Mouse (Mus musculus): ENCODE data around the gene Mras. TPM values are rescaled to one million over a fixed set of nuclear protein-coding genes. Genes with fewer than 3 reads are reported as not detected.

Gene Mras
- polyA plus RNA-seq, 1 experiment from 2014 or later = 13.2 TPM

- Histone ChIP-seq H3K9me3 (ENCODE audit: control insufficient read depth, low read length) (no peaks in the 10 kb centered on the region), H3K4me3 (ENCODE audit: low read depth, low read length) (no peak overlapping the region), H3K27me3 (replicated peaks; ENCODE audit: control insufficient read depth, insufficient read depth, low read length) (no peaks in the 10 kb centered on the region), H3K4me1 (replicated peaks; ENCODE audit: control insufficient read depth, insufficient read depth, low read length) (peaks cover 16% of the 10 kb centered on the region), H3K4me2 (ENCODE audit: low read length) (no peak overlapping the region), H3K9ac (ENCODE audit: low read length) (no peak overlapping the region), H3K36me3 (ENCODE audit: control insufficient read depth, insufficient read depth, low read length) (no peaks in the 10 kb centered on the region), H3K27ac (ENCODE audit: low read depth) (no peak overlapping the region)
- WGBS = 42% methylated on average over 9 of the region's 9 CpGs
- DNase-seq (ENCODE audit: low spot score) (no peak), ATAC-seq (replicated peaks; ENCODE audit: low FRiP score, low TSS enrichment, low read depth) (no peak)
Observed at GRCm38 (mm10) chr9:99425262-99425661, 11.9 kb downstream of the Mras start.

GRCm38 (mm10) chr9:99424574-99424863, 12.7 kb downstream of the Mras start:
- 51% methylated on average over 4 of the region's 4 CpGs for WGBS
- H3K9ac ChIP-seq (ENCODE audit: low read length) = no peak overlapping the region
- H3K36me3 ChIP-seq (ENCODE audit: control insufficient read depth, insufficient read depth, low read length) = no peaks in the 10 kb centered on the region
- H3K9me3 ChIP-seq (ENCODE audit: control insufficient read depth, low read length) = no peaks in the 10 kb centered on the region
- no peak for DNase-seq (ENCODE audit: low spot score)
- H3K27me3 ChIP-seq (replicated peaks; ENCODE audit: control insufficient read depth, insufficient read depth, low read length) = no peaks in the 10 kb centered on the region
- peaks cover 16% of the 10 kb centered on the region for H3K4me1 ChIP-seq (replicated peaks; ENCODE audit: control insufficient read depth, insufficient read depth, low read length)
- H3K4me3 ChIP-seq (ENCODE audit: low read depth, low read length) = no peak overlapping the region
- no peak overlapping the region for H3K4me2 ChIP-seq (ENCODE audit: low read length)
- 0 out of 2 replicates have a peak, but pooled peaks have one; percentile 38 for ATAC-seq (replicated peaks; ENCODE audit: low FRiP score, low TSS enrichment, low read depth)
- H3K27ac ChIP-seq (ENCODE audit: low read depth) = no peak overlapping the region

DNA sequence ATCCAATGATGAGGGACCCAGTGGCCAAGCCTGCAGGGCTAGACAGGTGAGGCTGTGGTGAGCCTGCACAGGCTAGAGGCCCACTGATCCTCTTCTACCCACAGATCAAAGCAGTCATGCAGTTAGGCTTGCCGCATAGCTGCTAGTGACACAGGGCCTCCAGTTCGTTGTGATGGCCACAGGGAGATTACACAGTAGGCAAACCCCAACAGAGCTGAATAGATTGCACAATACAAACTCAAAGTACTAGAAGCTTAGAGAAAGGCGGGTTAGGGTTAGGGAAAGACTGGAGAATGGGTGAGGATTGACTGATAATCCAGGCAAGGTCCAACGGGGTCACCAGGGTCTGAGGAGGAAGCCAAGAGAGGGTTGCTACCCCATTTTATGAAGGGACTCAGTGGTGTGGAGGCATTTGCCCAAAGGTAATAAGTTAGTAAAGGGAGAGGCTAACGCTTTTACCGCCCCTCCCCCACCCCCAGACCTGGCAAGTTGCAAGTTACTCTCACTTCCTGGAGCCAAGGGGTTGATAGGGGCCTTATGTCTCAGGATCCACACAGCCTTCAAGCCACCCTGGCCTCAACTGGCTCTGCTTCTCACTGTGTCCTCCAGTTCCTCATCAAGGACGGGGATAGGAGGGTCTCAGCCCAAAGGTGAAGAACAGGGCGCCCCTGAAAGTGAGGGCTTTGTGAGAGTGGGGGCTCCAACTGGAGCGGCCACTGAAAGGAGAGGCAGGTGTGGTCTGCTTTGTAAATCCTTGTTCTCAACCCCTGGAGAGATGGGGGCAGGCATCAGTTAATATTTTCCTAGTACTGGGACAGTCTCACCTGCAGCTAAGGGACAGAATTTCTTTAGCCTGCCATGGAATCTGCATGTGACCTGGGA, 13.2 kb downstream of the Mras start:
- H3K27me3 ChIP-seq (replicated peaks; ENCODE audit: control insufficient read depth, insufficient read depth, low read length) = no peaks in the 10 kb centered on the region
- H3K4me1 ChIP-seq (replicated peaks; ENCODE audit: control insufficient read depth, insufficient read depth, low read length) = peaks cover 16% of the 10 kb centered on the region
- DNase-seq (ENCODE audit: low spot score) (no peak), ATAC-seq (replicated peaks; ENCODE audit: low FRiP score, low TSS enrichment, low read depth) (0 out of 2 replicates have a peak, but pooled peaks have one; percentile 33)
- no peak overlapping the region for H3K27ac ChIP-seq (ENCODE audit: low read depth)
- H3K9me3 ChIP-seq (ENCODE audit: control insufficient read depth, low read length) = no peaks in the 10 kb centered on the region
- H3K4me2 ChIP-seq (ENCODE audit: low read length) = no peak overlapping the region
- H3K9ac ChIP-seq (ENCODE audit: low read length) = no peak overlapping the region
- 58% methylated on average over 9 of the region's 9 CpGs for WGBS
- no peak overlapping the region for H3K4me3 ChIP-seq (ENCODE audit: low read depth, low read length)
- no peaks in the 10 kb centered on the region for H3K36me3 ChIP-seq (ENCODE audit: control insufficient read depth, insufficient read depth, low read length)

GRCm38 (mm10) chr9:99421914-99422313, 15.3 kb downstream of the Mras start:
- Histone ChIP-seq H3K4me1 (replicated peaks; ENCODE audit: control insufficient read depth, insufficient read depth, low read length) (peaks cover 20% of the 10 kb centered on the region), H3K9me3 (ENCODE audit: control insufficient read depth, low read length) (no peaks in the 10 kb centered on the region), H3K36me3 (ENCODE audit: control insufficient read depth, insufficient read depth, low read length) (no peaks in the 10 kb centered on the region), H3K4me2 (ENCODE audit: low read length) (no peak overlapping the region), H3K27me3 (replicated peaks; ENCODE audit: control insufficient read depth, insufficient read depth, low read length) (no peaks in the 10 kb centered on the region), H3K4me3 (ENCODE audit: low read depth, low read length) (no peak overlapping the region), H3K9ac (ENCODE audit: low read length) (no peak overlapping the region), H3K27ac (ENCODE audit: low read depth) (no peak overlapping the region)
- WGBS = 70% methylated on average over 3 of the region's 3 CpGs
- DNase-seq (ENCODE audit: low spot score) (no peak), ATAC-seq (replicated peaks; ENCODE audit: low FRiP score, low TSS enrichment, low read depth) (no peak)

DNA sequence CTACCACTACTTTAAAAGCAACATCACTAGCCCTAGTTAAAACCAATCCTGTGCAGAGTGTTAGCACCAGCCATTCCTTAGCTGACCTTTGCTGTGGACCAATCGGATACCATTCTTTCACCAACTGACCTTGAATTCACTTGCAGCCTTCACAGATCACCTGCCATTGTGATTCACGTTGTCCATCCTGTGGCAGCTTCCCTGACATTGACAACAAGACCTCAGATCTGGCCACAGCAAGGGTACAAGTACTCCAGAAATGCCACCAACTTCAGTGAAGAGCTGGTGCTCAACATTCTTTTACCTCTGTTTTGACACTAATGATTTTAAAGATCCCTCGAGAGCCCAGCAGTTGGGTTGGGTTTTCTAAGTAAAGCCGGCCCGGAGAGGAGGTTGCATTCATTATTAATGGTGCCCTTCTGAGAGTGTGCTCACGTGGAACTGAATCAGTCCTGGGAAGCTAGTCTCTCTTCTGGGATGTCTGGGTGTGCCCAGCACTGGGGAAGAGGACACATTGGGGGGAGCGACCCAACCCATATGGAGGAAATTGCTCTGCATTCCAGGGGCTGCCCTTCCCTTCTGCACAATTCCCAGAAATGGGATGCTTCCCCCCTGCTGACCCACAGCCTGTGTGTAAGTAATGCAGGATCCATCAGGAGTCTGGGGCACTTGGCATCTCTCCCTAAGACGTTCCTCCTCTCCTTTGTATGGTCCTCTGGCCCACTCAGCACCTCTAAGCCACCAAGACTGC, 17.1 kb downstream of the Mras start:
- Histone ChIP-seq H3K36me3 (ENCODE audit: control insufficient read depth, insufficient read depth, low read length) (no peaks in the 10 kb centered on the region), H3K4me2 (ENCODE audit: low read length) (no peak overlapping the region), H3K9me3 (ENCODE audit: control insufficient read depth, low read length) (no peaks in the 10 kb centered on the region), H3K4me3 (ENCODE audit: low read depth, low read length) (no peak overlapping the region), H3K27me3 (replicated peaks; ENCODE audit: control insufficient read depth, insufficient read depth, low read length) (no peaks in the 10 kb centered on the region), H3K9ac (ENCODE audit: low read length) (no peak overlapping the region), H3K27ac (ENCODE audit: low read depth) (no peak overlapping the region), H3K4me1 (replicated peaks; ENCODE audit: control insufficient read depth, insufficient read depth, low read length) (peaks cover 22% of the 10 kb centered on the region)
- WGBS = 74% methylated on average over 8 of the region's 8 CpGs
- ATAC-seq (replicated peaks; ENCODE audit: low FRiP score, low TSS enrichment, low read depth) (no peak), DNase-seq (ENCODE audit: low spot score) (no peak)

- Histone ChIP-seq H3K4me3 (ENCODE audit: low read depth, low read length) (no peak overlapping the region), H3K9me3 (ENCODE audit: control insufficient read depth, low read length) (no peaks in the 10 kb centered on the region), H3K27me3 (replicated peaks; ENCODE audit: control insufficient read depth, insufficient read depth, low read length) (no peaks in the 10 kb centered on the region), H3K4me2 (ENCODE audit: low read length) (no peak overlapping the region), H3K4me1 (replicated peaks; ENCODE audit: control insufficient read depth, insufficient read depth, low read length) (peaks cover 17% of the 10 kb centered on the region), H3K36me3 (ENCODE audit: control insufficient read depth, insufficient read depth, low read length) (no peaks in the 10 kb centered on the region), H3K27ac (ENCODE audit: low read depth) (no peak overlapping the region), H3K9ac (ENCODE audit: low read length) (no peak overlapping the region)
- WGBS = 73% methylated on average over 5 of the region's 5 CpGs
- DNase-seq (ENCODE audit: low spot score) (no peak), ATAC-seq (replicated peaks; ENCODE audit: low FRiP score, low TSS enrichment, low read depth) (no peak)
Observed at GRCm38 (mm10) chr9:99418377-99418776, 18.8 kb downstream of the Mras start.

- H3K4me1 ChIP-seq (replicated peaks; ENCODE audit: control insufficient read depth, insufficient read depth, low read length) = peaks cover 17% of the 10 kb centered on the region
- H3K9me3 ChIP-seq (ENCODE audit: control insufficient read depth, low read length) = no peaks in the 10 kb centered on the region
- no peaks in the 10 kb centered on the region for H3K36me3 ChIP-seq (ENCODE audit: control insufficient read depth, insufficient read depth, low read length)
- H3K27me3 ChIP-seq (replicated peaks; ENCODE audit: control insufficient read depth, insufficient read depth, low read length) = no peaks in the 10 kb centered on the region
- no peak overlapping the region for H3K4me2 ChIP-seq (ENCODE audit: low read length)
- DNase-seq (ENCODE audit: low spot score) (no peak), ATAC-seq (replicated peaks; ENCODE audit: low FRiP score, low TSS enrichment, low read depth) (no peak; the same call in 1 of the 2 replicates)
- 66% methylated on average over 4 of the region's 4 CpGs for WGBS
- H3K27ac ChIP-seq (ENCODE audit: low read depth) = no peak overlapping the region
- no peak overlapping the region for H3K9ac ChIP-seq (ENCODE audit: low read length)
- no peak overlapping the region for H3K4me3 ChIP-seq (ENCODE audit: low read depth, low read length)
Observed at GRCm38 (mm10) chr9:99417288-99417846, 19.8 kb downstream of the Mras start.

DNA sequence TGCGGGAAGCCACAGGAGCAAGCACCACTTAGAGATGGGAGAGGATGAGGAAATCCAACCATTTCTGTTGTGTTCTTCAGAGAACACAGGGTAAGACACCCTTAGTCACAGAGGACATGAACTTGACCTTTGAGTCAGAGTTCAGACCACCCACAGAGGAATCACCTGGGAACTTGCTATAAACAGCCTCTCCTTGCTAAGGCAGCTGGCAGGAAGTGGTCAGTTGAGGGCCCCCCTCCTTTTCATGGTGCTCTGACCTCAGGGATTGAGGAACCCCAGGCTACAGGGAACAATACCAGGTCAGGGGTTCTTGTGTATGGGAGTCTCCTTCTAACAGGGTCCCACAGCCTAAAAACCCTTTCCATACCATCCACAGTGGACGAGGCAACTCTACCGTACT, 20.4 kb downstream of the Mras start:
- DNase-seq (ENCODE audit: low spot score) (no peak), ATAC-seq (replicated peaks; ENCODE audit: low FRiP score, low TSS enrichment, low read depth) (no peak)
- Histone ChIP-seq H3K9me3 (ENCODE audit: control insufficient read depth, low read length) (no peaks in the 10 kb centered on the region), H3K9ac (ENCODE audit: low read length) (no peak overlapping the region), H3K4me1 (replicated peaks; ENCODE audit: control insufficient read depth, insufficient read depth, low read length) (peaks cover 17% of the 10 kb centered on the region), H3K36me3 (ENCODE audit: control insufficient read depth, insufficient read depth, low read length) (no peaks in the 10 kb centered on the region), H3K27me3 (replicated peaks; ENCODE audit: control insufficient read depth, insufficient read depth, low read length) (no peaks in the 10 kb centered on the region), H3K4me3 (ENCODE audit: low read depth, low read length) (no peak overlapping the region), H3K27ac (ENCODE audit: low read depth) (no peak overlapping the region), H3K4me2 (ENCODE audit: low read length) (no peak overlapping the region)
- 79% methylated on average over 3 of the region's 3 CpGs for WGBS

Data from intestine, embryonic 14.5 days (tissue).